Mouse (Mus musculus): ENCODE data around the gene Snx27. TPM values are rescaled to one million over a fixed set of nuclear protein-coding genes. Genes with fewer than 3 reads are reported as not detected.

Snx27 gene
- polyA plus RNA-seq (2014; fragmentation: Nextera tagmentation; extraction: Ambion mirVana), result 39.4 and 43.0 TPM in 2 replicates

DNA sequence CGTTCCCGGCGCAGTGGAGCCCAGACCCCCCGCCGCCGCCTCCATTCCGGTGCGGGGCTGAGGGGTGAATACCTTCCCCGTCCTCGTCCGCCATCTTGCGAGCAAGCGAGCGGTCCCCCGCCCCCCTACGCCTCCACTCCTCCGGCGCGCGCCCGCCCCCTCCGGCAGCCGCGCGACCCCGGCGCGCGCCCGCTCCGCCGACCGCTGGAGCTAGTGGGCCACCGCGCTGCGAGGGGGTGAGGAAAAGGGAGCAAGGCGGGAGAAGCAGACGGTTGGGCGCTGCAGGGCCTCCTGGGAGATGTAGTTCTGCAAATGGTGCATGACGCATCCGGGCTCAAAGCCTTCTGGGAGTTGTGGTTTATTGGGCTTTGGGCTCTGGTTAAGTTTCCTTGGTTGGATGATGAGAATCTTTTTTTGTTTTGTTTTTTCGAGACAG is at the start of gene Snx27:
TSS of gene Snx27 (minus strand) at position 261 of the 436 bp plus-strand sequence.
- Histone ChIP-seq H3K4me3 (ENCODE audit: low read depth, low read length) (peak within 1 kb of the TSS; percentile 70), H3K9ac (ENCODE audit: low read length) (peak within 1 kb of the TSS; percentile 91), H3K4me1 (ENCODE audit: control insufficient read depth, insufficient read depth, low read length) (peaks cover 17% of the 10 kb centered on the region), H3K4me2 (peak within 1 kb of the TSS; percentile 76), H3K9me3 (ENCODE audit: control insufficient read depth, low read length) (no peaks in the 10 kb centered on the region), H3K27me3 (ENCODE audit: control insufficient read depth, insufficient read depth, low read length) (no peaks in the 10 kb centered on the region), H3K27ac (ENCODE audit: low read depth, low read length) (peak within 1 kb of the TSS; percentile 62), H3K36me3 (ENCODE audit: control insufficient read depth, insufficient read depth, low read length) (no peaks in the 10 kb centered on the region)
- WGBS, result under 1% methylated on average over 40 of the region's 42 CpGs
- peak; percentile 99 for DNase-seq (ENCODE audit: low spot score, missing footprints)
- peak; percentile 98 for ATAC-seq (ENCODE audit: low FRiP score)

DNA sequence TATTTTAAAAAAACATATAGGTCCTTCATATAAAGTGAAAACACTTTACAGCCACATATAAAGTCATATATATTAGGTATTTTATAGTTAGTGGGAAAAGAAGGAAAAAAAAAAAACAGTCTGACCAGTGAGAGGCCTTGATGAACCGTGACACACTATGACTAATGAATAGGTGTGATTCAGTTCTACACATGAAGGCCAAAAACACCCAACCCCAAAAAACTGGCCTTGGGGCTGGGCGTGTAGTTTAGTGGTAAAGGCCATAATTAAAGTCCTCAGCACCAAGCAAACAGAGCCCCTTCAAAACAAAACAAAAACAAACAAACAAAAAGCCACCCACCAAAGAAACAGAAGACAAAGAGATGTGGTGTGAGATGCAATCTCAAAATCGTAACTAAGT is 47.4 kb upstream of the Snx27 start:
- no peaks in the 10 kb centered on the region for H3K4me1 ChIP-seq (ENCODE audit: control insufficient read depth, insufficient read depth, low read length)
- H3K4me3 ChIP-seq (ENCODE audit: low read depth, low read length), result no peak overlapping the region
- H3K4me2 ChIP-seq, result no peak overlapping the region
- H3K27ac ChIP-seq (ENCODE audit: low read depth, low read length), result no peak overlapping the region
- no peak for DNase-seq (ENCODE audit: low spot score, missing footprints)
- no peak overlapping the region for H3K9ac ChIP-seq (ENCODE audit: low read length)
- no peaks in the 10 kb centered on the region for H3K9me3 ChIP-seq (ENCODE audit: control insufficient read depth, low read length)
- WGBS, result 88% methylated on average over 3 of the region's 3 CpGs
- ATAC-seq (ENCODE audit: low FRiP score), result no peak
- no peaks in the 10 kb centered on the region for H3K27me3 ChIP-seq (ENCODE audit: control insufficient read depth, insufficient read depth, low read length)
- H3K36me3 ChIP-seq (ENCODE audit: control insufficient read depth, insufficient read depth, low read length), result no peaks in the 10 kb centered on the region

DNA sequence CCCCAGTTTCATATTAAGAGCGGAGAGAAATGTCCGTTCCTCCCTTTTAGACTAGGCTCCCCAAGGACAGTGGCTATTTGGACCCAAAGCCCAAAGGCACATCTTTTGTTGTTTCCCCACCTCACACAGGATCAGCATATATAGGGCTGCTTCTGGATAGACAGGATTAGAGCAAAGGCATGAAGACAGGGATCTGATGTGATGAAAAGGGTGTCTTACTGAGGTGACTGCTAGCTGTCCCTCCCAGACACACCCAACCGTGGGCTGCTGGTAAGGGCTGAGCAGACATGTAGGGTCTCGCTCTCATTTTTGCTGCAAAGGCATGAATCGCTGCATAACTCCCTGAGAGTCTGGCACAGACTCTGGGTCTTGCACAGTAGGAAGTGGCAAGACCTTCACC is 46.2 kb upstream of the Snx27 start:
- DNase-seq (ENCODE audit: low spot score, missing footprints) (no peak), ATAC-seq (ENCODE audit: low FRiP score) (no peak)
- H3K4me1 ChIP-seq (ENCODE audit: control insufficient read depth, insufficient read depth, low read length), result no peaks in the 10 kb centered on the region
- H3K4me3 ChIP-seq (ENCODE audit: low read depth, low read length), result no peak overlapping the region
- no peaks in the 10 kb centered on the region for H3K36me3 ChIP-seq (ENCODE audit: control insufficient read depth, insufficient read depth, low read length)
- no peak overlapping the region for H3K27ac ChIP-seq (ENCODE audit: low read depth, low read length)
- H3K27me3 ChIP-seq (ENCODE audit: control insufficient read depth, insufficient read depth, low read length), result no peaks in the 10 kb centered on the region
- H3K9me3 ChIP-seq (ENCODE audit: control insufficient read depth, low read length), result no peaks in the 10 kb centered on the region
- H3K4me2 ChIP-seq, result no peak overlapping the region
- 90% methylated on average over 5 of the region's 5 CpGs for WGBS
- no peak overlapping the region for H3K9ac ChIP-seq (ENCODE audit: low read length)

DNA sequence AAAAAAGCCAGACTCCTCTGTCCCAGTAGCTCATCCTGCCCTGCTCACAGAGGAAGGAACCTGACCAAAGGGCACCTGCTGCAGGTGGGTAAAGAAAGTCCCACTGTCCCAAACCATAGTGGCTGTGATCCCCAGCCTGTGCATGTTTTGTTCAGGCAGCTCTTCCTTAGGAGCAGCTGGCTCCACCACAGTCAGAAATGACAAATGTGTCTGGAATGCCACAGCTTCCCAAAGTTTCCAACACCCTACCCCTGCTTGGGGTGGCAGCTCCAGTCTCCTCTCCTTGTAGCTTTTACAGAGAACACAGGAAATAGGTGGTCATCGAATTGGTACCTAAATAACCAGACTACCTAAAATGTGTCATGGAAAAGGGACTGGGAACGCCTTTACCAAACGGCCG is 41.8 kb upstream of the Snx27 start:
- no peak for ATAC-seq (ENCODE audit: low FRiP score)
- 92% methylated on average over 4 of the region's 4 CpGs for WGBS
- H3K9ac ChIP-seq (ENCODE audit: low read length), result no peak overlapping the region

DNA sequence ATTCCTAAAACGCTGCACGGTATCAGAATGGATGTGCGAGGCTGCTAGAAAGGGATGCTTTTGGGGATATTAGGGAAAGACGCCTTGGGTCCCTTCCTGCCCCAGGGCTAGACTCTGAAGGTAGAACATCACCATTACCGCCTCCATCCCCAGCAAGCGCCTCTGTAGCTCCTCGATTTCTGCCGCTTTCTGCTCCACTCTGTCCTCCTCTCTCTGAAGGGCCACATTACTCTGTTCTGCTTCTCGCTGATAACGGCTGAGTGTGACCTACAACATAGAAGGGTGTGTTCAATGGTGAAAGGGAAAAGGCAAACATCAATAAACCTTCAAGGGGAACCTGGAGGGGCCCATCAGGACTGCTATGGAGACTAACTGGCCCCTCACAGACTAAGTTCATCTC is 40.0 kb upstream of the Snx27 start:
- no peaks in the 10 kb centered on the region for H3K4me1 ChIP-seq (ENCODE audit: control insufficient read depth, insufficient read depth, low read length)
- 91% methylated on average over 10 of the region's 10 CpGs for WGBS
- no peak overlapping the region for H3K27ac ChIP-seq (ENCODE audit: low read depth, low read length)
- no peaks in the 10 kb centered on the region for H3K9me3 ChIP-seq (ENCODE audit: control insufficient read depth, low read length)
- H3K4me3 ChIP-seq (ENCODE audit: low read depth, low read length), result no peak overlapping the region
- no peak overlapping the region for H3K9ac ChIP-seq (ENCODE audit: low read length)
- H3K36me3 ChIP-seq (ENCODE audit: control insufficient read depth, insufficient read depth, low read length), result no peaks in the 10 kb centered on the region
- no peak for ATAC-seq (ENCODE audit: low FRiP score)
- no peak for DNase-seq (ENCODE audit: low spot score, missing footprints)
- no peaks in the 10 kb centered on the region for H3K27me3 ChIP-seq (ENCODE audit: control insufficient read depth, insufficient read depth, low read length)
- no peak overlapping the region for H3K4me2 ChIP-seq

More for the DNA sequence above, 41.8 kb upstream of the Snx27 start:
- H3K9me3 ChIP-seq (ENCODE audit: control insufficient read depth, low read length), result no peaks in the 10 kb centered on the region
- no peak for DNase-seq (ENCODE audit: low spot score, missing footprints)
- H3K4me1 ChIP-seq (ENCODE audit: control insufficient read depth, insufficient read depth, low read length), result no peaks in the 10 kb centered on the region
- H3K4me2 ChIP-seq, result no peak overlapping the region
- no peaks in the 10 kb centered on the region for H3K36me3 ChIP-seq (ENCODE audit: control insufficient read depth, insufficient read depth, low read length)
- no peak overlapping the region for H3K27ac ChIP-seq (ENCODE audit: low read depth, low read length)
- no peaks in the 10 kb centered on the region for H3K27me3 ChIP-seq (ENCODE audit: control insufficient read depth, insufficient read depth, low read length)
- H3K4me3 ChIP-seq (ENCODE audit: low read depth, low read length), result no peak overlapping the region

DNA sequence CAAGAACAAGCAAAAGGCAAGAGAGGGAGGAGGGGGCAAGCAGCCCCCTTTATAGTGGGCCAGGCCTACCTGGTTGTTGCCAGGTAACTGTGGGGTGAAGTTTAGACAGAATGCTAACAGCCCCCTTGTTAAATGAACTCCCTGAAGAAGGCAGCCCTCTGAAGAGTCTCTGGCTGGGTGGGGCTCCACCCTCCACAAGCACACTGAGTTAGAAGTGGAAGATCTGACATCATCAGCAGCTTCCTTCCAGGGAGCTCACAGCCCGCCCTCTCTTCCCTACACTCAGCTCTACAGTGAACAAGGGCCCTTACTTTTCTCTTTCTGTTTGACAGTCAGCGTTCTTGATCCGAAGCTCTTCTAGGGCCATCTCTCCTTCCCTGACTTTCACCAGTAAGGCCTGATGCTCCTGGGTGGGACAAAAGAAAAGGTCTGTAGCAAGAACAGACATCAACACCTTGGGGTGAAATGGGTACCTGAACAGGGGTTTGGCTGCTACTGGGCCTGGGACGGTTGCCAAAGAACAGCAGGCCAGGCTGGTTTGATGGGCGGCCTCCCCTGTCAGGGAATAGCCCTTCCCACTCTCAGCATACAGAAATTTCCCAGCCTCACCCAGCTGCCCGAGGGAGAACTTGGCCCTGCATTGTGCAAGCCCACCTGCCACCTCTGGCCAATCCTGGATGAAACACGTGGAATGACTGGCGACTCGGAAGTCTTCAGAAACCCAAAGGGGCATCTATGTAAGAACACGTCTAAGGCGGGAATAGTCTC is 39.4 kb upstream of the Snx27 start:
- Histone ChIP-seq H3K4me3 (ENCODE audit: low read depth, low read length) (no peak overlapping the region), H3K9me3 (ENCODE audit: control insufficient read depth, low read length) (no peaks in the 10 kb centered on the region), H3K27me3 (ENCODE audit: control insufficient read depth, insufficient read depth, low read length) (no peaks in the 10 kb centered on the region), H3K36me3 (ENCODE audit: control insufficient read depth, insufficient read depth, low read length) (no peaks in the 10 kb centered on the region), H3K9ac (ENCODE audit: low read length) (no peak overlapping the region), H3K27ac (ENCODE audit: low read depth, low read length) (no peak overlapping the region), H3K4me1 (ENCODE audit: control insufficient read depth, insufficient read depth, low read length) (no peaks in the 10 kb centered on the region), H3K4me2 (no peak overlapping the region)
- ATAC-seq (ENCODE audit: low FRiP score) (no peak), DNase-seq (ENCODE audit: low spot score, missing footprints) (no peak)
- WGBS, result 83% methylated on average over 11 of the region's 11 CpGs

DNA sequence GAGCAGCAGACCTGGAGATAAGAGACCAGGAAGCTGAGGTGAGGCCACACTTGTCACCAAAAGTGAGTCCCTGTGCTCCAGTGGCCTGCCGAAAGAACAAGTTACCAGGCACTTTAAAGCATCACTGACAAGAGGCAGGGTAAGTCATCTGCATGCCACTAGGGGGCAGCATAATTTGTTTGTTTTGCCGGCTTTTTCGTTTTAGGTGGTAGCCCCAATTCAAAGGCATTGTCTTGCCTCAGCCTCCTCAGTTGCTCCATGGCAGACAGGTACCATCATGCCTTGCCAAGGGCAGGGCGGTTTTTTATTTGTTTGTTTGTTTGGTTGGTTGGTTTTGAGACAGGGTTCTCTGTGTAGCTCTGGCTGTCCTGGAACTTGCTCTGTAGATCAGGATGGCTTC is 34.2 kb upstream of the Snx27 start:
- Histone ChIP-seq H3K4me1 (ENCODE audit: control insufficient read depth, insufficient read depth, low read length) (0 out of 2 replicates have a peak, but pooled peaks cover 2% of the 10 kb centered on the region), H3K27me3 (ENCODE audit: control insufficient read depth, insufficient read depth, low read length) (no peaks in the 10 kb centered on the region), H3K9ac (ENCODE audit: low read length) (no peak overlapping the region), H3K27ac (ENCODE audit: low read depth, low read length) (no peak overlapping the region), H3K9me3 (ENCODE audit: control insufficient read depth, low read length) (no peaks in the 10 kb centered on the region), H3K4me3 (ENCODE audit: low read depth, low read length) (no peak overlapping the region), H3K36me3 (ENCODE audit: control insufficient read depth, insufficient read depth, low read length) (no peaks in the 10 kb centered on the region), H3K4me2 (no peak overlapping the region)
- 72% methylated on average over 4 of the region's 4 CpGs for WGBS
- no peak for ATAC-seq (ENCODE audit: low FRiP score)
- no peak for DNase-seq (ENCODE audit: low spot score, missing footprints)

DNA sequence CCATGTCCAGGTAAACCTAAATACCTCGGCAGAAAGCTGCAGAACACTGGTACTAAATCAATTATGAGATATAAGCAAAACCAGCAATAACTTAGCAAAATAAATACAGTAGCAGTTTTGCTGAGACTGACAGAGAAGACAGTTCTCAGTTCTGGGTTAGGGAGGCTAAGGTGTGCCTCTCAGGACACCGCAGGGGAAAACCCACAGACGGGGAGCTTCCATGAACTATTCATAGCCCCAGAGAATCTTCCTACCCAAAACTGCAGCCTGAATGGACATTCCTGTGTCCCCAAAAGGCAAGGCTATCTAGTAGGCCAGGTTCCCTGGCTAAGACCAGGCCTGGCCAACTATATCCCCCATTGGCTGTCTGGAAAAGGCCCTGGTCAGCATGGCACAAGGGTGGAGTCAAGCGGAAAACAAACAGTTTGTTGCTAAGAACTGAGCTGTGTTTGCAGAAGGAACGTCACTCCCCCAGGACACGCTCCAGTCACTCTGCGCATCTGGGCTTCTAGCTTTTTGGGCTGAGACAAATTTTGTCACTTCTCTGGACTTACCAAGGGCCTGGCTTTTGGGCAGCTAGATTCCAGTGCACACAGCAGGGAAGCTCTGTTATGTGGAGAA is 30.9 kb upstream of the Snx27 start:
- H3K36me3 ChIP-seq (ENCODE audit: control insufficient read depth, insufficient read depth, low read length), result no peaks in the 10 kb centered on the region
- 57% methylated on average over 7 of the region's 7 CpGs for WGBS
- no peaks in the 10 kb centered on the region for H3K27me3 ChIP-seq (ENCODE audit: control insufficient read depth, insufficient read depth, low read length)
- H3K4me1 ChIP-seq (ENCODE audit: control insufficient read depth, insufficient read depth, low read length), result 0 out of 2 replicates have a peak, but pooled peaks cover 2% of the 10 kb centered on the region
- H3K4me3 ChIP-seq (ENCODE audit: low read depth, low read length), result no peak overlapping the region
- H3K9me3 ChIP-seq (ENCODE audit: control insufficient read depth, low read length), result no peaks in the 10 kb centered on the region
- DNase-seq (ENCODE audit: low spot score, missing footprints) (no peak), ATAC-seq (ENCODE audit: low FRiP score) (no peak)
- H3K27ac ChIP-seq (ENCODE audit: low read depth, low read length), result no peak overlapping the region
- no peak overlapping the region for H3K9ac ChIP-seq (ENCODE audit: low read length)
- no peak overlapping the region for H3K4me2 ChIP-seq

DNA sequence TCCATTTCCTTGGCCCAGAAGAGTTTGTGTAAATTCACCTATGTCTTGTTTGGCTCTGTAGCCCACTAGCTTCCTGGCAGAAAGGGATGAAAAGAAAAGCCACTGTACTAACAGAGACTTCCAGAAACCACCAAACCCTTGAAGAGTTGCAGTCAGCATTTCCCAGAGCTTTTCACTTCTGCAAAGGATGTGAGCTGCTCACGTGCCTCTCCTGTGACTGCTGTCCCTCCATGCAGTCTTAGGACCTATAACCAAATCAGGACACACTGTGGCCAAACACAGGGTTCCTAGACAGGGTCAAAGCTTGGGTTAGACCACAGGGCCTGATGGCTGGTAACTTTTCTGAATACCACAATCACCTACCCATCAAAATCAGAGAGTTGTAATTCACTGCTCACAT is 29.8 kb upstream of the Snx27 start:
- no peaks in the 10 kb centered on the region for H3K9me3 ChIP-seq (ENCODE audit: control insufficient read depth, low read length)
- H3K27ac ChIP-seq (ENCODE audit: low read depth, low read length), result no peak overlapping the region
- no peaks in the 10 kb centered on the region for H3K36me3 ChIP-seq (ENCODE audit: control insufficient read depth, insufficient read depth, low read length)
- H3K27me3 ChIP-seq (ENCODE audit: control insufficient read depth, insufficient read depth, low read length), result no peaks in the 10 kb centered on the region
- H3K4me2 ChIP-seq, result no peak overlapping the region
- no peak for ATAC-seq (ENCODE audit: low FRiP score)
- WGBS, result 95% methylated on average over 1 of the region's 1 CpGs
- no peak for DNase-seq (ENCODE audit: low spot score, missing footprints)
- no peak overlapping the region for H3K9ac ChIP-seq (ENCODE audit: low read length)
- H3K4me3 ChIP-seq (ENCODE audit: low read depth, low read length), result no peak overlapping the region
- H3K4me1 ChIP-seq (ENCODE audit: control insufficient read depth, insufficient read depth, low read length), result 0 out of 2 replicates have a peak, but pooled peaks cover 2% of the 10 kb centered on the region

Measured in midbrain, embryonic 11.5 days (tissue).